Mouse (Mus musculus): ENCODE data around the gene Hp1bp3. TPM values are rescaled to one million over a fixed set of nuclear protein-coding genes. Genes with fewer than 3 reads are reported as not detected.

Gene Hp1bp3
- total and polyA plus RNA-seq, 3 experiments, result 61.9 to 78.2 (median 66.9) TPM

DNA sequence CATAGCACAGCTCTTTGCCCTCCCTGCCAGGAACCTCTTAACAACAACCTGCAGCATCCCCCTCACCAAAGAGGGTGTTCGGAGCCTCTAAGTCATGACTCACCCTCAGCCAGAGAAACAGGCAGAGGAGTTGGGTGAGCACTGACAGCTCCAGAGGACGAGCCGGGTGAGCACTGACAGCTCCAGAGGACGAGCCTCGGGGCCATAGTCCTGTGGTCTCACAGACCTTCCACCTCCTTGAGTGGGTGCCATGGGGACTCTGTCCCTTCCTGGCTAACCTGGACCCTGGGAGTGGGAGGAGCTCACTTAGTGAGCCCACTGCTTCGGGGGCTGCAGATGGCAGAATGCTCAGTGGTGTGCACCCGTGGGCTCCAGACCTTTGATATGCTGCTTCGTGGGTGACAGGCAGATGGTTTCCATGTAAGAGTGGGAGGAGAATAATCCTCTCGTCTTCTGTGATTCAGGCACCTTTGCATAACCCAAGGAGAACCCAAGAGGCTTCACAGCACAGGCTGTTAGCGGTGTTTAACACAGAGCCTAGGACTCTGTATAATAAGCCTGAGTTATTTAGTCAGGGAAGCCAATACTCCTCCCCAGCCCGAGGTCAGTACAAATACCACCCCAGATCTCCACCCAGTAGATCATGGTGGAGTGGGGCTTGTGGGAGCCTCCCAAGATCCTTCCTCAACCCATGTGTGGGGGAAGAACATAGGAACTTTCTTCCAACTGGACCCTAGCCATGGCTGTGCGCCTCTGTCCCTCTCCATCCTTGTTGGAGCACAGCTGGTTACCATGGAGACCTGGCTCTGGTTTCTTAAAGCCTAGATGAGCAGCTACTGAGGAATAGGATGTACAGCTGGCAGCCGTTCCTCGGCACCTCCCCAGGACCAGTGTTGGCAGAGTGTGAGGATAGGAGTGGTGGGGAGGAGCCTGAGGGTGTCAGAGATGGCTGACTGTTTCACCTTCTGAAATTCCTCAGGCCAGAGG lies 56.2 kb downstream of the Hp1bp3 start:
- no peaks in the 10 kb centered on the region for H3K4me1 ChIP-seq (ENCODE audit: control insufficient read depth in 1 of 2, insufficient read depth in 2 of 2)
- no peak overlapping the region for H3K4me3 ChIP-seq (replicated peaks in 1 of 3; ENCODE audit: low read depth in 2 of 3, low read length in 2 of 3, poor library complexity in 1 of 3)
- peaks cover 9% of the 10 kb centered on the region for H3K9me3 ChIP-seq (replicated peaks; ENCODE audit: low read length)
- dilution Hi-C loops (cut with MboI; ENCODE audit: extremely low pct_ligation_motif_present, extremely low pct_unique_long_range_greater_than_20kb, low sequenced_read_pairs) (no loop called here), in situ Hi-C loops (cut with MboI; ENCODE audit: low pct_ligation_motif_present, low pct_unique_long_range_greater_than_20kb, low sequenced_read_pairs) (no loop called here)
- no peaks in the 10 kb centered on the region for H3K79me2 ChIP-seq (replicated peaks; ENCODE audit: control insufficient read depth, extremely low read depth, insufficient read depth, poor library complexity, severe bottlenecking)
- DNase-seq (ENCODE audit: extremely low read depth), result no peak
- peaks cover 77% of the 10 kb centered on the region for H3K27me3 ChIP-seq (replicated peaks)
- H3K9ac ChIP-seq (ENCODE audit: insufficient read depth, low read depth), result no peak overlapping the region
- H3K27ac ChIP-seq (ENCODE audit: insufficient read depth, low read depth), result no peak overlapping the region
- no peak for TF ChIP-seq RCOR1 (conservative IDR thresholded peaks at IDR 0.05; ENCODE audit: low read depth, low read length)
- TF ChIP-seq ETS1 (conservative IDR thresholded peaks at IDR 0.05; ENCODE audit: low read depth, low read length), result no peak
- no peak for TF ChIP-seq POLR2A (IDR thresholded peaks at IDR 0.05; ENCODE audit: low read depth, low read length)
- TF ChIP-seq UBTF (IDR thresholded peaks at IDR 0.05; ENCODE audit: low read depth, low read length), result no peak
- no peak for TF ChIP-seq GABPA (IDR thresholded peaks at IDR 0.05; ENCODE audit: insufficient replicate concordance, low read depth, low read length)
- TF ChIP-seq USF2 (conservative IDR thresholded peaks at IDR 0.05; ENCODE audit: low read depth, low read length), result no peak
- TF ChIP-seq MYC (IDR thresholded peaks at IDR 0.05; ENCODE audit: low read depth, low read length), result no peak
- TF ChIP-seq JUN (IDR thresholded peaks at IDR 0.05; ENCODE audit: insufficient read depth, low read depth, low read length), result no peak
- TF ChIP-seq BHLHE40 (IDR thresholded peaks at IDR 0.05; ENCODE audit: low read depth, low read length), result no peak
- no peak for TF ChIP-seq PAX5 (IDR thresholded peaks at IDR 0.05; ENCODE audit: low read length)
- no peak for TF ChIP-seq E2F4 (IDR thresholded peaks at IDR 0.05; ENCODE audit: insufficient replicate concordance, low read depth, low read length)
- TF ChIP-seq MAFK (IDR thresholded peaks at IDR 0.05; ENCODE audit: insufficient replicate concordance, low read length), result no peak
- no peak for TF ChIP-seq MXI1 (IDR thresholded peaks at IDR 0.05; ENCODE audit: low read depth, low read length)
- no peak for TF ChIP-seq JUND (conservative IDR thresholded peaks at IDR 0.05; ENCODE audit: low read depth, low read length)
- TF ChIP-seq USF1 (IDR thresholded peaks at IDR 0.05; ENCODE audit: low read depth, low read length), result no peak
- no peak for TF ChIP-seq KAT2A (IDR thresholded peaks at IDR 0.05; ENCODE audit: insufficient replicate concordance, low read length)
- no peak for TF ChIP-seq ZMIZ1 (IDR thresholded peaks at IDR 0.05; ENCODE audit: low read depth, low read length)
- TF ChIP-seq ZNF384 (IDR thresholded peaks at IDR 0.05; ENCODE audit: low read depth, low read length), result no peak
- no peak for TF ChIP-seq MAX (IDR thresholded peaks at IDR 0.05; ENCODE audit: low read length)
- no peak overlapping the region for H3K4me2 ChIP-seq (ENCODE audit: insufficient read depth, low read depth, poor library complexity, severe bottlenecking)
- H3K36me3 ChIP-seq (replicated peaks in 1 of 2; ENCODE audit: control insufficient read depth in 1 of 2, insufficient read depth in 1 of 2, low read length in 1 of 2), result no peaks in the 10 kb centered on the region

DNA sequence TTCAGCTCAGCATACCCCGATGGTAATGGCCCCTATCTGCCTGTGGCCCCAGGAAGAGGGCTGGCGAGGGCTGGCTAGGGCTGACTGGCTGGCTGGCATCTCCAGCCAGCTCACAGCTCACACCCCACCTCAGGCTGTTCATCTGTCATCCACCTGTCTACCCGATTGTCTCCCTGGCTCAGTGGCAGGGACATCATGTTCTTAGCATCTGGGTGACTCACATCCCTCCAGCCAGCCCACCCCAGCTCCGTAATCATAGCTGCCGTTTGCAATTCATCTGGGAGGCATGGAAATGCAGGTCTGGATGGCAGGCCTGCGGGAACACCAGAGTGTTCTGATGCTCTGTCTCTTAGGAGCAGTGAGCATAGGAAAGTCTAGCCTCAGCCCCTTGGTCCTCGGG lies 62.2 kb downstream of the Hp1bp3 start:
- H3K9me3 ChIP-seq (replicated peaks; ENCODE audit: low read length), result no peaks in the 10 kb centered on the region
- no peak overlapping the region for H3K27ac ChIP-seq (ENCODE audit: insufficient read depth, low read depth)
- no peaks in the 10 kb centered on the region for H3K79me2 ChIP-seq (replicated peaks; ENCODE audit: control insufficient read depth, extremely low read depth, insufficient read depth, poor library complexity, severe bottlenecking)
- H3K36me3 ChIP-seq (replicated peaks in 1 of 2; ENCODE audit: control insufficient read depth in 1 of 2, insufficient read depth in 1 of 2, low read length in 1 of 2), result no peaks in the 10 kb centered on the region
- H3K27me3 ChIP-seq (replicated peaks), result peaks cover 53% of the 10 kb centered on the region
- dilution Hi-C loops (cut with MboI; ENCODE audit: extremely low pct_ligation_motif_present, extremely low pct_unique_long_range_greater_than_20kb, low sequenced_read_pairs), result no loop called here
- no peak for TF ChIP-seq ZMIZ1 (IDR thresholded peaks at IDR 0.05; ENCODE audit: low read depth, low read length)
- TF ChIP-seq NELFE (IDR thresholded peaks at IDR 0.05; ENCODE audit: low read depth, low read length), result no peak
- TF ChIP-seq HCFC1 (IDR thresholded peaks at IDR 0.05; ENCODE audit: low read depth, low read length), result no peak
- TF ChIP-seq MAX (IDR thresholded peaks at IDR 0.05; ENCODE audit: low read length), result no peak
- TF ChIP-seq EP300 (IDR thresholded peaks at IDR 0.05; ENCODE audit: low read length), result no peak
- TF ChIP-seq CHD1 (IDR thresholded peaks at IDR 0.05; ENCODE audit: low read depth, low read length), result no peak
- TF ChIP-seq USF1 (IDR thresholded peaks at IDR 0.05; ENCODE audit: low read depth, low read length), result no peak
- no peak for TF ChIP-seq POLR2A (IDR thresholded peaks at IDR 0.05; ENCODE audit: low read depth, low read length)
- no peak for TF ChIP-seq E2F4 (IDR thresholded peaks at IDR 0.05; ENCODE audit: insufficient replicate concordance, low read depth, low read length)
- no peak for TF ChIP-seq ELF1 (IDR thresholded peaks at IDR 0.05; ENCODE audit: low read depth, low read length)
- TF ChIP-seq USF2 (conservative IDR thresholded peaks at IDR 0.05; ENCODE audit: low read depth, low read length), result no peak
- no peak for TF ChIP-seq RAD21 (IDR thresholded peaks at IDR 0.05; ENCODE audit: low read depth, low read length)
- no peak for TF ChIP-seq ZC3H11A (IDR thresholded peaks at IDR 0.05; ENCODE audit: low read depth, low read length)
- no peak for TF ChIP-seq BHLHE40 (IDR thresholded peaks at IDR 0.05; ENCODE audit: low read depth, low read length)
- no peak for TF ChIP-seq ZNF384 (IDR thresholded peaks at IDR 0.05; ENCODE audit: low read depth, low read length)
- no peak for TF ChIP-seq MAFK (IDR thresholded peaks at IDR 0.05; ENCODE audit: insufficient replicate concordance, low read length)
- no peak for TF ChIP-seq TBP (conservative IDR thresholded peaks at IDR 0.05; ENCODE audit: low read depth, low read length)
- TF ChIP-seq CHD2 (IDR thresholded peaks at IDR 0.05; ENCODE audit: low read length), result no peak
- no peak overlapping the region for H3K9ac ChIP-seq (ENCODE audit: insufficient read depth, low read depth)
- H3K4me2 ChIP-seq (ENCODE audit: insufficient read depth, low read depth, poor library complexity, severe bottlenecking), result no peak overlapping the region
- no peak overlapping the region for H3K4me3 ChIP-seq (replicated peaks in 1 of 3; ENCODE audit: low read depth in 2 of 3, low read length in 2 of 3, poor library complexity in 1 of 3)
- in situ Hi-C loops (cut with MboI; ENCODE audit: low pct_ligation_motif_present, low pct_unique_long_range_greater_than_20kb, low sequenced_read_pairs), result no loop called here
- H3K4me1 ChIP-seq (ENCODE audit: control insufficient read depth in 1 of 2, insufficient read depth in 2 of 2), result no peaks in the 10 kb centered on the region
- DNase-seq (ENCODE audit: extremely low read depth), result no peak
